Mouse (Mus musculus): Measurements from ENCODE around the gene Grin3b.
"Not testable (repeated sequence)": the region's sequence is repeated elsewhere in the genome, so short reads cannot be mapped to it uniquely, and the experiment has no call there.

Gene Grin3b

GRCm38 (mm10) chr10:79936284-79936910, 34.1 kb upstream of the Grin3b start:
- DNase-seq = no peak

GRCm38 (mm10) chr10:79936911-79937441, 33.5 kb upstream of the Grin3b start:
- peak; percentile 64 for DNase-seq

DNA sequence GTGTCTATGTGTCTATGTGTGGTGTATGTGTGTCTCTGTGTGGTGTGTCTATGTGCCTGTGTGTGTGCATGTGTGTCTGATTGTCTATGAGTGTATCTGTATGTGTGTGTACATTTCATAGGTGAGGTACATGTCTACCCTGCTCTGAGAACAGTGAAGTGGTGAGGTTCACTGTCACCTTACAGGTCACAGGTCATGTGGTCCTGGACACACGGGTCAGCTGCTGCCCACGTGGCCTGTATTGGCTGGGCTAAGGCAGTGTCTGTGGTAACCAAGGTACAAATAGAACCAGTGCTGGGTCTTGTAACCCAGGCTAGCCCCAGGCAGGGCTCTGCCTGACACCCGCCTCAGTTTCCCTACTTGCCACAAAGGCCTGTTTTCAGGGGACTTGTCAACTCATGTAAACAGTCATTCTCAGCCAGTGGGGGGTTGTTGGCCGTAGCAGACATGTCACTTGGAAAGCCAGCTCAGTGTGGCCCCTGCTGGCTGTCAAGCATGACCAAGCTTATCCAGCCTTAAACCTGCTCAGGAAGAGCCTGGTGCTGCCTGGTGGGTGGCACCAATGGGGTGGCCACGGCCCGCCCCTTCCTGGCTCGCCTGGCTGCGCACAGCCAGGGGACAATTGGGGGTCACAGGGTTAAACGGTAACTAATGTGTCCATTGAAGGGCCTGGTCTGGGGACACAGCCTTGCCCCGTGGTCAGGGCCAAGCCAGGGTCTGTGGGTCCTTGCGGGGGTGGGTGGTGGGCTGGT, 32.6 kb upstream of the Grin3b start:
- no peak for DNase-seq

DNA sequence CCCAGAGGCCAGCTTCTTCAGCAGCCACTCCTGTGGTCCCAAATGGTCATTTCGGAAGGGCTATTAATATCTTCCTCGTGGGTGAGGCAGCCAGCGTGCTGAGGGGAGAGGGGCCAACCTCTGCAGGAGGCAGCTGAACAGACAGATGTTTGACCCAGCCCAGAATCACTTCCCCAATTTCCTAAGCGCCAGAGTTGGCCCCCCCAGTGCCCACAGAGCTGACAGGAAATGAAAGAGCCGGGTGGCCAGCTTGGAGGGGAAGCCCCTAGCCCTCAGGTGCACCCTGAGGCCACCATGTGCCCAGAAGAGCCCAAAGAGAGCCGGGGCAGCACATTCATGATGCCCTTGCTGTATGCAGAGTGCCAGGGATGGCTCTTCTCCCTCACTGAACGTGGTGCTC, 29.8 kb upstream of the Grin3b start:
- DNase-seq = peak; percentile 83

GRCm38 (mm10) chr10:79942988-79943387, 27.5 kb upstream of the Grin3b start:
- no peak for DNase-seq

GRCm38 (mm10) chr10:79943471-79943901, 27.0 kb upstream of the Grin3b start:
- DNase-seq = no peak

GRCm38 (mm10) chr10:79945507-79946234, 24.8 kb upstream of the Grin3b start:
- no peak for DNase-seq

DNA sequence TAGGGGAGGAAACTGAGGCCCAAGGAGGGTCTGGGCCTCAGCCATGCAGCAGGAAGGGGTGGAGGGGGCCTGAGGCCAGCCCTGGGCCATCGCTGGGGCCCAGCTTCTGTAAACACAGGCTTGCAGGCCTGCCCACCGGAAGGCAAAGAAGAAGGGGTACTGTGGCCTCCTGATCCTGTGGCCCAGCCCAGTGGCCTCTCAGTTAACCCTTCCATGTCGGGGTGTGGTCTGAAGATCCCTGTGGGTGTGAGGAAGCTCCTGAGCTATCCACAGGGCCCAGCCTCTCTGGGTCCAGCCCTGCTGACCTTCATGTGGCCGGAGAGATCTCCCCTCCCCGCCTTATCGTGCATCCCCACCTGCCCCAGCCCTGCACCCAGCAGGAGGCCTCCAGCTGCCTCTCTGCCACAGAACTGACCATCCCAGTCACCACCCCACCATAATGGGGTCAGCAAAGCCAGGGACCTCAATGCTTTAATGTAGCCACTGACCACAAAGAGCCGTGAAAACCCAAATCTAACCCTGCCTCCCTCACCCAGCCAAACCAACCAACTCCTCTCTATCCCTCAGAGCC, 23.7 kb upstream of the Grin3b start:
- no peak for DNase-seq

DNA sequence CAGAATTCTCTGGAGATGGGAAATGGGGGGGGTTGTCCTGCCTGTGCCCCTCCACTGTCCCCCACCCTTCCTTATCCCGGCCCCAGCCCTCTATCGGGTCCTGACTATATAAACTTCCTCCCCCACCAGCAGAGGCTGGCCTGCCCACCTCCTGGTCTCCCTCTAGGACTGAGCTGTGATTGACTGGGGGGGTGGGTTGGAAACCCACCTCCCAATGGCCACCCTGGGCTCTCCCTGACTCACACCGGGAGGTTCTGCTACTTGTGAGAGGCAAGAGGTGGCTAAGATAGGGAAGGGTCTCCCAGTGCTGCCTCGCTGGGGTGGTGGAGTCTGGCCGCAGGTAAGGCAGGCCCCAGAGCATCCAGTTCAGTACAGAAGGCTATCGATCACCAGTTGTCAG, 23.0 kb upstream of the Grin3b start:
- DNase-seq = no peak

DNA sequence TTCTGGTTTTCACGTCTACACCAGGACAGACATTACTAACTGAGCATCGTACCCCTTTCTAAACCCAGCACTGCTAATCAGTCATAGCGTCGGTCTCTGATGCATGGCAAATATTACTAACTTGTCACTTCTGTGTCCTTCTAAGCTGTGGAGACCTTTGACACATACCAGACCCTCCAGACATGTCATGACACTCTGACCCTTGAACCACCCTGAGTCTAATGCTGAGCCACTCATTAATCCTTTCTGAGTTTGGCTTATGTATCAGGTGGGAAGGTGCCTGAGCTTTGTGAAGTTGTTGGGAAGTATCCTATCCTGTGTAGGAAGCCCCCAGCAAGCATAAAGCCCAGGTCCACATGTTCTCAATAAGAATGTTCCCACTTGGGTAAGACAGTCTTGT, 20.6 kb upstream of the Grin3b start:
- no peak for DNase-seq

DNA sequence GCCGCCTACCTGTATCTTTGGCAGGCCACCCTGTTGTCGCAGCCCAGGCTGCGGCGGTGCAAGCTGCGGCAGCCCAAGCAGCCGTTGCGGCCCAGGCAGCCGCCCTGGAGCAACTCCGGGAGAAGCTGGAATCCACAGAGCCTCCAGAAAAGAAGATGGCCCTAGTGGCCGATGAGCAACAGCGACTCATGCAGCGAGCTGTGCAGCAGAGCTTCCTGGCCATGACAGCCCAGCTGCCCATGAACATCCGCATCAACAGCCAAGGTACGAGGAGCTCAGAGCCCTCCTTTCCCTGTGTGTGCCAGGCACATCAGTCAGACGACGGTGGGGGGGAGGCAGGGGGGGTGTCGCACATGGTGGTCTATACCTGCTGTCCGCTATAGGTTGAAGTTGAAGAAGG, 19.9 kb upstream of the Grin3b start:
- DNase-seq = no peak

GRCm38 (mm10) chr10:79953946-79954345, 16.6 kb upstream of the Grin3b start:
- no peak for DNase-seq

GRCm38 (mm10) chr10:79955691-79956090, 14.8 kb upstream of the Grin3b start:
- DNase-seq = no peak

DNA sequence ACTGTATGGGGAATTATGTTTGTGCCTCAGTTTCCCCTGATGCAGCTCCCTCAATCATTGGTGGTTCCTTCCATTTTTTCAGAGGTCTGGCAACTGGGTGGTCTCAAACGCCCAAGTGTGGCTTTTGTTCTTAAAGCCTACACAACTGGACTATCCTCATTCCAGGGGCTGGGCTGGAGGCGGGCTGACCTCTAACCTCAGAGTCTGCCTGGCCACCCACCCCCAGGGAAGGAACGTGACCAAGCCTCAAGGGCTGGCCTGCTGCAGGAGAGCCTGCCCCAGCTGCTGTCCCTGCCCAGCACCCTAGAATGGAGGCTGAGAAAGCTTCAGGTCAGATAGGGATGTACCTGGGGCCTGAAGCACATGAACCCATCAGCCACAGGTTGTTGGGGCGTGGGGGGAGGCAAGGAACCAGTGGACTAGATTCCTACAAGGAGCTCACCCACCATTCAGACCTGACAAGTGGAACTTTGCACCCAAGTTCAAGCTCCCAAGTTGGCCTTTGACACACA, 13.8 kb upstream of the Grin3b start:
- DNase-seq = no peak

- peak; percentile 59 for DNase-seq
Observed at GRCm38 (mm10) chr10:79958140-79958816, 12.2 kb upstream of the Grin3b start.

DNA sequence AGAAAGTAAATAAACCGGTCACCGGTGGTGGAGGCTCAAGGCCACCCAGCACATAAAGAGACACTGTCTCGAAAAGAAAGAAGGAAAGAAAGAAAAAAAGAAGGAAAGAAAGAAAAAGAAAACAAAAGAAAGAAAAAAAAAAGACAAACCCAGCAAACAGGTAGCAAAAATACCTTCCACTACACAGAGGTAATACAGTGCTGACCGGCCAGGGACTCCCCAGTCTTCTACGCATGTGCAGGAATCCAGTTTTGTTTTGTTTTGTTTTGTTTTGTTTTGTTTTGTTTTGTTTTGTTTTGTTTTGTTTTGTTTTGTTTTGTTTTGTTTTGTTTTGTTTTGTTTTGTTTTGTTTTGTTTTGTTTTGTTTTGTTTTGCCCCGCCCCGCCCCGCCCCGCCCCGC, 11.1 kb upstream of the Grin3b start:
- DNase-seq = not testable (repeated sequence)

- peak; percentile 99 for DNase-seq
Observed at GRCm38 (mm10) chr10:79959847-79960601, 10.5 kb upstream of the Grin3b start, which contains the start of gene Wdr18. Wdr18 (plus strand) TSS chr10:79960152.

DNA sequence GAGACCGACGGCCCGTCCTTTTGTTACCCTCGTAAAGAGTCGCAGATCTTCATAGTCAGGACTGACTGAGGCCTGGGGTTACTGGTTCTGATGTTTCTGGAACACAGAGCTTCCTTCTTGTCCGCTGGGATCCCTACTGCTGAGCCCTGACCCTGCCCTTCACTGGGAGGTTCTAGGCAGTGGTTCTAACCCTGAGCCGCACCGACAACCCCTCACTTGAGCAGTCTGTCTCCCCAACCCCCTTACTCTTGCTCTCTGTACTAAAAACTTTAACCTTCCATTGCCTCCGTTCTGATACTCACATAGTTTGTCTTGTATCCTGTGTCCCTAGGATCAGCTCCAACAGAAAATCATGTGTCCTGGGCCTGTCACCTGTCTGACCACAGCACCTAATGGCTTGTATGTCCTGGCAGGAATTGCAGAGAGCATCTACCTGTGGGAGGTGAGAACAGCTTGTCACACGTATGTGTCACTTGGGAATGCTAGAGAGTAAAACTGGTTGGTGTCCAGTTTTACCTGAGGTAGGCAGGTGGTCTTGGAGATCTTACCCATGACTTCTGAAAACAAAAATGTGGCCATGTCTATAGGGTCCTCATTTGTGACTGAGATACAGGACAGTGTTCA, 9.7 kb upstream of the Grin3b start:
- DNase-seq = no peak

- DNase-seq = no peak
Observed at GRCm38 (mm10) chr10:79964727-79965126, 5.8 kb upstream of the Grin3b start.

GRCm38 (mm10) chr10:79965325-79965724, 5.2 kb upstream of the Grin3b start:
- no peak for DNase-seq

DNA sequence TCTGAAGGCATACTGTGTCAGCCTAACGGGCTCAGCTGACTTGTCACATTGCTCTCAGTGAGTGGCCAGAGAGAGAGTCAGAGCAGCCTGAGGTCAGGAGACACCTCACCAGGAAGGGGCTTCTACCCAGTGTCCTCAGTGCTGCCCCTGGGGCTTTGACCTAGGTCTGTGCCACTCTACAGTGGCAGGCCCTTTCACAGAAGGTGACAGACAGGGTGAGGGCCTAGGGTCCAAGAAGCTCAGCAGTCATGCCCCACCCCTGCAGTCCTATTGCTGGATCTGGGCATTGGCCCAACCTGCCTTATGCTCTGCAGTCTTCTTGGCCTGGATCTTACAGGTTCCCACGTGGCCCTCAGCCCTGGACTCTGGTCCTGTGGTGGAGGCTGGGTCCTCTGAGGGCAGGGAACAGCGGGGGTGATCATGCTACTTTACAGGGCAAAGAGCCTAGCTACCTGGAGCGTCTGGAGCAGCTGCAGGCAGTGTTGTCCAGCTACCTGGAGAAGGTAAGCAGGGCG, 3.6 kb upstream of the Grin3b start:
- DNase-seq = no peak

All from layer of hippocampus, adult 9-11 months (tissue).